Mouse (Mus musculus): ENCODE results near the gene Ap1ar.
"Not testable (repeated sequence)": the region's sequence is repeated elsewhere in the genome, so short reads cannot be mapped to it uniquely, and the experiment has no call there.

- TF ChIP-seq POLR2A (IDR thresholded peaks at IDR 0.05; ENCODE audit: borderline replicate concordance, control insufficient read depth, low read depth, low read length); CTCF (IDR thresholded peaks at IDR 0.05; ENCODE audit: control insufficient read depth, insufficient read depth, low read length): not testable (repeated sequence)
Observed at GRCm38 (mm10) chr3:127783680-127784079, 53.6 kb downstream of the Ap1ar start.

Measured in bone marrow, adult 2 months (tissue).